Mouse (Mus musculus): ENCODE data around the gene Kif19a. TPM values are rescaled to one million over a fixed set of nuclear protein-coding genes. Genes with fewer than 3 reads are reported as not detected.

The Kif19a gene
- 0.41 and 0.81 TPM in 2 replicates for polyA plus RNA-seq (2015; fragmentation: Nextera tagmentation; extraction: Ambion mirVana)

GRCm38 (mm10) chr11:114764820-114765818, at the start of gene Kif19a:
Kif19a (plus strand) TSS chr11:114765388.

GRCm38 (mm10) chr11:114726965-114727825, 38.0 kb upstream of the Kif19a start, which contains the start of gene Dnaic2:
Dnaic2 (plus strand) TSS chr11:114727408.

GRCm38 (mm10) chr11:114795848-114796322, 30.7 kb downstream of the Kif19a start, which contains the start of gene Btbd17:
Btbd17 (minus strand) TSS chr11:114795945.

GRCm38 (mm10) chr11:114798624-114799023, 33.4 kb downstream of the Kif19a start, which contains the start of gene Gpr142:
Gpr142 (plus strand) TSS chr11:114798924.

Other genes starting within 250 kb of the Kif19a start
- 753 and 774 TPM in 2 replicates for gene Rpl38, start 96.9 kb upstream of the Kif19a start, polyA plus RNA-seq (2015; fragmentation: Nextera tagmentation; extraction: Ambion mirVana)
- gene Ttyh2, start 90.0 kb upstream of the Kif19a start, polyA plus RNA-seq (2015; fragmentation: Nextera tagmentation; extraction: Ambion mirVana) = 67.6 and 69.5 TPM in 2 replicates
- 1.1 and 1.2 TPM in 2 replicates for gene Dnaic2, start 38.0 kb upstream of the Kif19a start, polyA plus RNA-seq (2015; fragmentation: Nextera tagmentation; extraction: Ambion mirVana)
- 1.4 and 1.9 TPM in 2 replicates for gene Btbd17, start 30.6 kb downstream of the Kif19a start, polyA plus RNA-seq (2015; fragmentation: Nextera tagmentation; extraction: Ambion mirVana)
- gene Gpr142, start 33.5 kb downstream of the Kif19a start, polyA plus RNA-seq (2015; fragmentation: Nextera tagmentation; extraction: Ambion mirVana) = not detected in 2 replicates
- gene Gprc5c, start 85.8 kb downstream of the Kif19a start, polyA plus RNA-seq (2015; fragmentation: Nextera tagmentation; extraction: Ambion mirVana) = 37.8 and 38.2 TPM in 2 replicates
- 1.3 and 2.7 TPM in 2 replicates for gene Cd300a, start 124.7 kb downstream of the Kif19a start, polyA plus RNA-seq (2015; fragmentation: Nextera tagmentation; extraction: Ambion mirVana)
- 0.40 and 0.62 TPM in 2 replicates for gene Cd300lb, start 169.0 kb downstream of the Kif19a start, polyA plus RNA-seq (2015; fragmentation: Nextera tagmentation; extraction: Ambion mirVana)
- not detected in 2 replicates for gene Cd300c, start 203.8 kb downstream of the Kif19a start, polyA plus RNA-seq (2015; fragmentation: Nextera tagmentation; extraction: Ambion mirVana)
- gene Cd300ld, start 224.5 kb downstream of the Kif19a start, polyA plus RNA-seq (2015; fragmentation: Nextera tagmentation; extraction: Ambion mirVana) = 0.55 and 0.78 TPM in 2 replicates
- 2.0 and 2.1 TPM in 2 replicates for gene Cd300c2, start 236.5 kb downstream of the Kif19a start, polyA plus RNA-seq (2015; fragmentation: Nextera tagmentation; extraction: Ambion mirVana)